Mouse (Mus musculus) left cerebral cortex, postnatal 4 days (tissue): Measurements from ENCODE around the gene Magoh. TPM values are rescaled to one million over a fixed set of nuclear protein-coding genes. Genes with fewer than 3 reads are reported as not detected.

Experiments used
- DNase-seq: peaks from one replicate; pipeline ENCODE4 v3.0.0-alpha.2; 2022
- intact Hi-C: fragments of 180-260 bp; cut with DNase I; formaldehyde crosslinking; loops from one replicate; pipeline ENCODE4 v1.15.1; 2025
- total RNA-seq, 2 experiments: library from RNA; stranded (reverse); gene quantifications; 2 replicates each; pipeline ENCODE4 v1.2.3; 2021

Magoh gene
- total RNA-seq: 10 to 100 TPM; 64.4 to 68.6 TPM

DNA sequence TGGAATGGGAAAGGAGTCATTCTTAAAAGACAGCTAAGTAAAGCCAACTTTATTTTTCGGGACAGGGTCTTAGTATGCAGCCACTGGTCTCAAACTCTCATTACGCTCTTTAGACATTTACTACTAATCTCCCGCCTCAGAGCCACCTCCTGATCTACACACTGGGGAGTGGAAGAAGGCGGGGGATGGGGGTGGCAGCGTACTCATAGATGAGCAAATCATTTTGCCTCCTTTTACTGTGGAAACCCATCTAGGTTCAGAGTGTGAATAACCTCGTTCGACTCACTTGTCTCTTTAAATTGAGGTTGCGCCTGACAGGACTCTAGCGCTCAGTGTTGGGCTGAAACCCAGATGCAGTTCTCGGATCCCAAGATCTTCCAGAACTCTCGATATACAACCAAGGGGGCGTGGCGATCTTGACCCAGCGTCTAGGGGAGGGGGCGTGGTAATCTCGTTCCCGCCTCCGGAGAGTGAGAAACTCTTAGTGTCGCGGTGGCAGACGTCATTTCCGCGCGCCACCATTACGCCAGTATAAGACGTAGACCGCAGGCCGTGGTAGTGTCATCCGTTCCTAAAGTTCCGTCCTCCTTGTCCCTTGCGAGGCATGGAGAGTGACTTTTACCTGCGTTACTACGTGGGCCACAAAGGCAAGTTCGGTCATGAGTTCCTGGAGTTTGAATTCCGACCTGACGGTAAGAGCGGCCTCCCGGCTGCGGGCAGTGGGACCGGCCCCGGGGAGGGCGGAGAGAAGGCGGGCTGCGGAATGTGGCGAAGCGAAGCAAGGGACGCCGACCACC, at the start of gene Magoh:
Gene Magoh (plus strand): TSS at position 502 of the 797 bp plus-strand sequence.
- DNase-seq: peak; percentile 98
- intact Hi-C loops: no loop called here

GRCm38 (mm10) chr4:107830189-107830588, 49.4 kb upstream of the Magoh start:
- no peak for DNase-seq
- intact Hi-C loops: no loop called here

DNA sequence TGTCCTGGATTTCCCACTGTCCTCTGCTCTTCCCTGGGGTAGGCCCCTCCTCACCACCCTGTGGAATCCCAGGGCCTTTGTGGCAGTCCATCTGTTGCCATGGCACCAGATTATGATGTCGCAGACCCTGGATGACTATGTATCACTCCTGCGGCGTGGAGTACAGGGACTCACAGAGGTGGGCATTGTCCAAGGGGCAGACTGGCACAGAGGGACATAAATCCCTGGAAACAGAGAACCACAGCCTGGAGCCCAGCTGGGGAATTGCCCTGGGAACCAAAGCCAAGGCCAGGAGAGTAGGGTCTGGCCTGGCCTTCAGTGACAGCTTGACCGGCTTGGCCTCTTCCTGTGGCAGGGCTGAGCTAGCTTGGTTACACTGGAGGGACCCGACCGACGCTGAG, 48.7 kb upstream of the Magoh start:
- intact Hi-C loops: no loop called here
- DNase-seq: peak; percentile 51

- DNase-seq: no peak
- intact Hi-C loops: no loop called here
These were observed 47.9 kb upstream of the Magoh start for GRCm38 (mm10) chr4:107831678-107832077.

GRCm38 (mm10) chr4:107833525-107833924, 46.0 kb upstream of the Magoh start:
- DNase-seq: no peak
- intact Hi-C loops: no loop called here

DNA sequence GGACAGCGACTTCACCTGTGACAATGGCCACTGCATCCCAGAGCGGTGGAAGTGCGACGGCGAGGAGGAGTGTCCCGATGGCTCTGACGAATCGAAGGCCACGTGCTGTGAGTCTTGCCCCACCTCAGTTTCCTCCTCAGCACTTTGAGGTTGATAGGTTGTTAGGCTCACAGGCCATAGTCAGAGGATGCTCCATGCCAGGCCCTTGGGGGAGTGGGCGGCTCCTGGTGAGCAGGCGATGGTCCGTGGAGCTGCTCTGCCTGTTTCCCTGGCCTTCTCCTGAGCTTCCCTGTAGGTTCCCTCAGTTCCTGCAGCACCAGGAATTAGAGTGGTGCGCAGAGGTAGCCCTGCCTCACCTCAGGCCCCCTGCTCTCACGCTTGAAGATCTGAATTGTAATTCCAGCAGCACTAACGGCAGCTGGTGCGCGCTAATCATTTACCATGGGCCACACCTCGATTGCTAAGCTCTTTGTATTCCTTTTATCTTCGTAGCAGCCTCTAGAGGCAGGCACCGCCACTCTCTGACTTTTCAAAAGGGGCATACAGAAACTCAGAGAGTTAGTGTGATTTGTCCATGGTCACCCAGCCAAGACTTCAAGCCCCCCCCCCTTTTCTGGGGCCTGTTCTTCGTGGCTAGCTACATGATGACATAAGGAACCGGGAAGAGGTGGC, 44.8 kb upstream of the Magoh start:
- intact Hi-C loops: loop anchor here (5.0 kb wide), 1 partner anchor 32 kb away; the partner anchor contains the start of gene Lrp8
- no peak for DNase-seq

GRCm38 (mm10) chr4:107835508-107835909, 44.0 kb upstream of the Magoh start:
- DNase-seq: no peak
- intact Hi-C loops: loop anchor here (5.0 kb wide), 1 partner anchor 33 kb away; the partner anchor contains the start of gene Lrp8

DNA sequence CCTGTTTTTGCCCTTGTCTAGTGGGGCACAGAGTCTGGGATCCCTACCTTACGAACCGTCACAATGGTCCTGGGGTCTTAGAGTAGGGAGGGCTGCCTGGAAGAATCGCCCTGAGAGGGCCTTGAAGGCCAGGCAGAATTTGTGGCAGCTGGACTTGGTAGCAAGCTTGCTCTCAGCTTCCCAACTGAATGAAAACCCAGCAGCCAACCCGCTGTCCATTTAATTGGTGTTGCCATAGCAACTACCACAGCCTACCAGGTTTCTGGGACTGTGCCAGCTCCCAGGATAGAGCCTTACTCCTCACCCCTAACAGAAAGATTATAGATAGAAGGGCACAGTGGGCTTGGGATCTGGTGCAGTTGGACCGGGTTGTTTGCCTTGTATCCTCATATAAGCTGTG, 42.8 kb upstream of the Magoh start:
- peak; percentile 94 for DNase-seq
- intact Hi-C loops: loop anchor here (5.0 kb wide), 1 partner anchor 34 kb away; the partner anchor contains the start of gene Lrp8

GRCm38 (mm10) chr4:107837910-107838309, 41.6 kb upstream of the Magoh start:
- DNase-seq: peak; percentile 57
- intact Hi-C loops: loop anchor here (5.0 kb wide), 1 partner anchor 36 kb away; the partner anchor contains the start of gene Lrp8

- intact Hi-C loops: loop anchor here (2.0 kb wide), 1 partner anchor 105 kb away; no protein-coding TSS in a partner anchor
These were observed 35.9 kb upstream of the Magoh start for GRCm38 (mm10) chr4:107843687-107844086.

GRCm38 (mm10) chr4:107844971-107845370, 34.6 kb upstream of the Magoh start:
- DNase-seq: peak; percentile 84
- intact Hi-C loops: loop anchor here (2.0 kb wide), 1 partner anchor 106 kb away; no protein-coding TSS in a partner anchor

More at GRCm38 (mm10) chr4:107843687-107844086, 35.9 kb upstream of the Magoh start:
- peak; percentile 73 for DNase-seq

- no peak for DNase-seq
- intact Hi-C loops: no loop called here
These were observed 32.8 kb upstream of the Magoh start for GRCm38 (mm10) chr4:107846795-107847194.

DNA sequence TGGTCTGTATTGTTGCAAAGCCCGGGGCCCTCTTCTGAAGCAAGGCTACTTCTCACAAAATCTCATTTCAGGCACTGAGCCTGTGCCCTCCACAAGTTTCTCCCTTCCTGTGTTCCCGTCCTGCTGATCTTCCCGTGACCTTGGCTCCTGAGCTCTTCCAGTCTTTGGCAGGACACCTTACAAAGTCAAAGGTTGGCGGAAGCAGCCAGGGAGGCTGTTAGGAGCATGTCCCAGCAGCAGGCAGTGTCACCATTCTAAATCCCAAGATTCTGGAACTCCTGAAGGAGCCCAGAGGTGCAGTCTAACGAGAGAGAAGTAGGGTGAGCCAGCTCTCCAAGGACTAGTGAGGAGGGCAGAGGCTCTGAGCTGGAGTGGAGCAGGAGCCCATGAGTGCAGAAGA, 31.0 kb upstream of the Magoh start:
- intact Hi-C loops: no loop called here
- DNase-seq: no peak

DNA sequence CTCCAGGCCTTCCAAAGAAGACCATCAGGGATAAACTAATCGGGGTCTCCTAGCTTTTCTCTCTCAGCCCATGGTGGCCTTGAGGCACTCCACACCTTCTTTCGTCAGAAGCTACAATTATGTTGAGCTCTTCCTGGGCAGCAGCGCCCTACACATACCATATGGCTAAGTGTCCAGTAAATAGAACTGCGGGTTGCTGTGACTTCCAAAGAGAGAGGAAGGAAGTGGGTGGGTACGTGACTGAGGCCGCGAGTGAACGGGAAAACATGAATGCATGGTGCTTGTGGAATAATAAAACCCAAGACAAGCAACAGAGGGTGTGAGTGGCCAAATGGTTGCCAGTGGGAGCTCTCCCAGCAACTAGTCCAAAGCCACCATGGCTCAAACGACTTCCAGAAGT, 29.9 kb upstream of the Magoh start:
- no peak for DNase-seq
- intact Hi-C loops: no loop called here

DNA sequence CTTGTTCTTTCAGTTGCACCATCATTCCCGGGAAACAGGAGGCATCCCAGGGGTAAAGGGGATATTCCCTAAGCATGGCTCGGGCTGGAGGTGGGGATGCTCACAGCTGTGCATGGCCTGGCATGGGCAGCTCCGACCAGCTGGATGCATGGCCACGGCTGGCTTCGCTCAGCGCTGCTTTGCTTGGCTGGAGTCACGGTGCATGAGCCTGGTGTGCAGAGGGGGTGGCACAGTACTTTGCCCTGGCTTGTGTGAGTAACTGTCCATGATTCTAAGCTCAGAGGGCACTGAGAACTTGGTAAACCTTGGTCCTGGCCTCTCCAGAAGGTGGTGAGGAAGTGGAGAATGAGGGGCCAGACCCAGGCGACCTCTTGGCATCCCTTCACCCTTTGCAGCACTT, 29.5 kb upstream of the Magoh start:
- intact Hi-C loops: no loop called here

GRCm38 (mm10) chr4:107853333-107853732, 26.2 kb upstream of the Magoh start:
- intact Hi-C loops: no loop called here
- no peak for DNase-seq

More for the DNA sequence above, 29.5 kb upstream of the Magoh start:
- no peak for DNase-seq

DNA sequence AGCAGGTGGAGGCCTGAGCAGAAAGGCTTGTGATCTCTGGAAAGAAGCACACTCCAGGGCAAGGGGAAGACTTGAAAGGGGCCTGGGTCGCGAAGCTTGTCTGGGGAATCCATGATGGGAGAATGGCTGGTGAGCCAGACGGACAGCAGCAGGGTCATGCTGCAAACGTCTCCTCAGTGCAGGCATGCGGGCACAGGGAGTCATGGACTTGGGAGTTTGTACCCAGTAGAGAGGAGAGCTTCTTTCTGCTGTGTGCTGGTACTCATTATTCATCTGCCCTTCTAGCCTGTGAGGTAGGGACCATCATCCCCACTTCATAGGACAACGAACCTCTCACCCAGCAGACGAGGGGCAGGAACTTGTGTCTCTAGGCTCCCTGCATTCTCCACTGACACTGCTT, 25.7 kb upstream of the Magoh start:
- no peak for DNase-seq
- intact Hi-C loops: no loop called here

GRCm38 (mm10) chr4:107856958-107857686, 22.4 kb upstream of the Magoh start:
- intact Hi-C loops: no loop called here
- DNase-seq: peak; percentile 65

- intact Hi-C loops: no loop called here
- no peak for DNase-seq
These were observed 20.6 kb upstream of the Magoh start for GRCm38 (mm10) chr4:107858995-107859394.

DNA sequence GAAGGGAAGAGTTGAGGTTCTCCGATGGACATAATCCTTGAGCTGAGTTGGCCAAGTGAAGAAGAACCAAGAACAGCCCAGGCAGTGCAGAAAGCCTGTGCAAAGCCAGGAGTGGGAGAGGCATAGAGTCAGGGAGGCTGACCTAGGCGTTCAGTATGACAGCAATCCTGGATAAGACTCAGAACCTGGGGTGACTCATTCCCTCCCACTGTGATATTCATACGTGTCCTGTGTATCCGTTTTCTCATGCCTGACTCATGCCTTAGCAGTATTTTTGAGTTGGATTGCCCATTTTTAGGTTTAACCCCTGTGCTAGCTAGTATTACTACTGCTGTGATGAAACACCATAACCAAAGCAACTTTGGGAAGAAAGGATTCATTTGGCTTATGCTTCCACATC, 14.7 kb upstream of the Magoh start:
- DNase-seq: no peak
- intact Hi-C loops: no loop called here

GRCm38 (mm10) chr4:107881631-107882030, 2.1 kb downstream of the Magoh start:
- intact Hi-C loops: no loop called here
- DNase-seq: no peak
